Mouse (Mus musculus): Measurements from ENCODE around the gene Gm17359. TPM values are rescaled to one million over a fixed set of nuclear protein-coding genes. Genes with fewer than 3 reads are reported as not detected.

Gene Gm17359
- polyA plus RNA-seq, 1 experiment, result not detected

DNA sequence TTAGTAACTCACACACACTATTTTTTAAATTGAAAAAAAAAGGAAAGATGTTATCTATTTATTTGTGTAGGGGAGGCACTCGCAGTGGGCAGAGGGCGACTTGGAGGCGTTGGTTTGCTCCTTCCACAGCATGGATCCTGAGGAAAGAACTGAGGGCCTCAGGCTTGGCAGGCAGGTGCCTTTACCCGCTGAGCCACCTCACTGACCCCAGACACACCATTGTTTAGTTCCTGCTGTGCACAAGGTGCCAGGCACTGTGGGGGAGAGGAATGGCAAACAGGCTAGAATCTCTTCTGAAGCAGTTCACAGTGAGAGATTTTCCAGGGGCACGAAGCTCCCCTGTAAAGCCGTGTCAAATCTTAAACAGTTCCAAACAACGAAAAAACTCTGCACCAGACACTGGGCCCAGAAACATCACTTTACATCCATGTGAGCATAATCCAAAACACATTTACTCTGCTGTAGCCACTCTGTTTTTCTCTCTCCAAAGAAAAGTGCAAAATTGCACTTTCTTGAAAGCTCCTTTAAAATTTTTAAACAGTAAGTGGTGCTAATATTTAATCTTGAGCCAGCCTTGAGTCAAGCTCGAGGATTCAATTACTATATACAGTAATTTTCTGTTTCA lies 6.7 kb upstream of the Gm17359 start:
- TF ChIP-seq GATA1 (IDR thresholded peaks at IDR 0.05; ENCODE audit: low read length), result no peak

- no peak for TF ChIP-seq GATA1 (IDR thresholded peaks at IDR 0.05; ENCODE audit: low read length)
Observed at GRCm38 (mm10) chr3:79333051-79333450, 3.4 kb upstream of the Gm17359 start.

DNA sequence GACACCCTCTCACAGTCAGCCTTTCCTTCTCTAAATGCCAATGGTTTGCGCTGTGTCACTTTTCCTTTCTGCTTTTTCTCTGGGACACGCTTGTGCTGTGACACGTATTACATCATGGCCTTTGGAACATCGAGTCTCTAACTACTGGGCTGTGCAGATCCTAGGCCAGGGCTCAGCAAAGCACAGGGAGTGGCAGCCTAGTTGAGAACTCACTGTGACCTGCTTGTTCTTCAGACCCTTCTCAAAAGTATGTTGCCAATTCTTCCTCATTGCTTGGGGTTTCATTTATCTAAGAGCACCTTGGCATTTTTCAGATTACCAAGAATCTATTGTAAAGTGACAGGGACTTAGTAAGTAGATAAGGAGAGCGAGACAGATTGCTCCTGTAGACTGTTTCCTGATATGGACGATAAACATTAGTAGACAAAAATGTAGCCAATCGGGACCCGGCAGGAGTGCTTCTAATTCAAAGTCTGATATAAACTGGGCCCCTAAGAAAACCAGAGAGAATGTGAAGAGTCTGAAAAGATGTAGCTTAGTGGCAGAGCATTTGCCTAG lies 2.7 kb upstream of the Gm17359 start:
- peak; percentile 42 for TF ChIP-seq GATA1 (IDR thresholded peaks at IDR 0.05; ENCODE audit: low read length)

- TF ChIP-seq GATA1 (IDR thresholded peaks at IDR 0.05; ENCODE audit: low read length), result no peak
Observed at GRCm38 (mm10) chr3:79340737-79341136, 4.3 kb downstream of the Gm17359 start.

DNA sequence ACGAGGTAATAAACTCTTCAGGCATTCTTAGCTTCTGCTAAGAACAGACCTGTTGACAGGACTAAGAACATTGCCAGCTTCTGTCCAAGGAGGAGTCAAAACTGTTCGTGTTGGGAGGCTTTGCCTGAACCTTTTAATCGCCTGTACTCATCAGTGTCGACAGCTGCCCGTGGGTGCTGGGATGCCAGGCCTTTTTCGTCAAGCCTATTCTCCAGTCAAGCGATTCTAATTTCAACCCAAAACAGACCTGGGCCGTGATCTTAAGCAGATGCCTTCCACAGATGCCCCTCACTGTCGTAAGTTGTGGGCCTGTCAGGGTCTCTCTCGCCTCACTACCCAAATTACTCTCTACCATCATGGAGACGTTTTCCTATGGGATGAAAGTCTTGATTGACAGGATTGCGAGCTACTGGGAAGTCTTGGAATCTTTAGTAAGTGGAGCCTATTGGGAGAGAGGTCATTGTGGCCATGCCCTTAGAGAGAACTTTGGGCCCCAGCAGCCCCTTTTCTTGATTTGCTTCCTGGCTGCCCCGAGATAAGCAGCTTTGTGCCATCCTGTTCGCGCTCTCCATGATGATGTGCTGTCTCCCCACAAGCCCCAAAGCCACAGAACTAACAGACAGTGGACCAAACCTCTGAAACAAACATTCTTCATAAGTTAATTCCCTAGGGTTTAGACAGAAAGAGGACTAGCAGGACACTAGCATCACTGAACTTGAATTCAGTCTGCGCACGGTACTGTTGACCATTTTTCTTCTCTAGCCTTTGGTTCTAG lies 6.7 kb downstream of the Gm17359 start:
- no peak for TF ChIP-seq GATA1 (IDR thresholded peaks at IDR 0.05; ENCODE audit: low read length)

DNA sequence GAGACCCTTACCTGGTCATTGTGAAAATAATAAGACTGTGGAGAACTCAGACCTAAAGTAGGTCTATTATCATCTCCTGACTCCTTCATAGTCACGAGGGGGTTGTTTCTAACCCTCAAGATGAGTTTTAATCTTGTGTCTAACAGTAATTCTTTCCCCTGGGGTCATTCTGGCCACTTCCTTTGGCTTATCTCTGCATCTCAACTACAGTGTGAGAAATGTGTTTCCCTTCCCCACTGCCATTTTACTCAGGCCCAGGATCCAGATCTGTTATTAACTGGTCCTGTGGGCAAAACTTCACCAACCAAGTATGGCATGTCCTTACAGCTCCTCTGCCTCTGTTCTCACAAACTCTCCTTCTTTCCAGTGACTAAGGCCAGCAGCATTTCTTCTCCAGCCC lies 12.8 kb downstream of the Gm17359 start:
- no peak for TF ChIP-seq GATA1 (IDR thresholded peaks at IDR 0.05; ENCODE audit: low read length)

DNA sequence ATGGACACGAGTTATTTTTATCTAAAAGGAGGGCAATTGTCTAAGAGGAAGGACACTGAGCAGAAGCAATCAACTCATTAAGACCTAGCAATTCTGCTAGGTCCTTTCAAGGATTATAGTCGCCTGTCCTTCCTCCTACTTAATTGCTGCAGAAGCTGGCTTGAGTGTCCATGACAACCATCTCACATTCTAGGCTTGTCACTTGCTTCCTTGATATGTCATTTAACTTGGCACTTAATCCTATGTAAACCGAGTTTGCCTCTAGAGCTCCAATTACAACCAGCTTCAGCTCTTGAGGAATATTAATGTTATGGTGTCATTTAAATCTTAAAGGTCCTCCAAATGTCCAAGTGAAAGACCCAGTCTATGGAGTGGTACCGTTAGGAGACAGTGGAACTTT lies 22.3 kb downstream of the Gm17359 start:
- no peak for TF ChIP-seq GATA1 (IDR thresholded peaks at IDR 0.05; ENCODE audit: low read length)

GRCm38 (mm10) chr3:79360317-79361101 lies 24.0 kb downstream of the Gm17359 start:
- TF ChIP-seq GATA1 (IDR thresholded peaks at IDR 0.05; ENCODE audit: low read length), result no peak

DNA sequence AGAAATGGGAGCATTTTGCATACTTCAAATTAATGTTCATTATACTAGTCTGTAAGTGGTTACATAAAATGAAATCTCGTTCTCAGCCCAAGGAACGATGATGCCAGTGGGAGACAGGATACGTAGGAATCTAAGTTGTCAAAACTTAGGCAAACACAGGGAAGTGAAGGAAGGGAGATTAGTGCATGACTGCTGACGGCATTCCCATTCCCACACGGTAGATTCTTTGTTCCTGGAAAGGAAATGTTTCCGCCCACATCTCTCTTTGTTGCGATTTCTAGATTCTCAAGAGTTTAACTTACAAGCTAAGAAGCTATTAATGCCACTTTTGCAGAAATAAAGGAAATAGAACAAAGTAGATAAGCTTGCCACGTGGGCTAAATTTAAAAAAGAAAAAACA lies 29.6 kb downstream of the Gm17359 start:
- no peak for TF ChIP-seq GATA1 (IDR thresholded peaks at IDR 0.05; ENCODE audit: low read length)

GRCm38 (mm10) chr3:79368306-79368705 lies 31.8 kb downstream of the Gm17359 start:
- TF ChIP-seq GATA1 (IDR thresholded peaks at IDR 0.05; ENCODE audit: low read length), result no peak

DNA sequence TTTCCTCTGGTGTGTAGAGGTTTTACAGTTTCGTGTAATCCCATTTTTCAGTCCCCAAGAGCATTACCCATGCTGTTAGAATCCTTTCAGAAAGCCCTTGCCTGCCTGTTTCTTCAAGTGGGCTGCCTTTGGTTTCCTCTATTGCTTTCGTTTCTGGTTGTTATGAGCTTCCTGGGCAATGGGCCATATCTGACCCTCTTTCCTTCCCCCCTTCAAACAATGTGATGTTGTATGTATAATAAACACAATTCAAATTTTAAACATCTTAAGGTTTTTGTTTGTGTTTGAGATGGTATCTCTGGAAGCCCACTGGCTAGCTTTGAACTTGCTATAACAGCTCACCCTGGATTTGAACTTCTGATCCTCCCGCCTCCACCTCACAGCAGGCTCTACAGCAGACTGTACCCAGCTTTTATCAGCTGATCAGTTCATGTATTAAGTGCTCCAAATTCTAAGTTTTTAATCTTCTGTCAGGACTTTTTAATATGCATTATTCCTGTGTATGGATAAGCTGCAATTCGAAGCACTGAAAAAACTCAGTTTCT lies 34.0 kb downstream of the Gm17359 start:
- no peak for TF ChIP-seq GATA1 (IDR thresholded peaks at IDR 0.05; ENCODE audit: low read length)

- no peak for TF ChIP-seq GATA1 (IDR thresholded peaks at IDR 0.05; ENCODE audit: low read length)
Observed at GRCm38 (mm10) chr3:79371506-79372195, 35.2 kb downstream of the Gm17359 start.

GRCm38 (mm10) chr3:79373930-79374329 lies 37.5 kb downstream of the Gm17359 start:
- no peak for TF ChIP-seq GATA1 (IDR thresholded peaks at IDR 0.05; ENCODE audit: low read length)

GRCm38 (mm10) chr3:79378086-79378485 lies 41.6 kb downstream of the Gm17359 start:
- TF ChIP-seq GATA1 (IDR thresholded peaks at IDR 0.05; ENCODE audit: low read length), result no peak

GRCm38 (mm10) chr3:79379255-79379836 lies 42.9 kb downstream of the Gm17359 start:
- TF ChIP-seq GATA1 (IDR thresholded peaks at IDR 0.05; ENCODE audit: low read length), result no peak
